Mouse (Mus musculus) heart, postnatal 0 days (tissue): ENCODE measurements at regions not wholly inside any gene's neighbourhood (a gene's known extent, or its start where the extent isn't known, plus 50 kb on each side); places are given as distances from the start of the nearest gene placed in this dataset.

ENCODE experiments used
- CTCF ChIP-seq: IDR thresholded peaks from 2 replicates; pipeline ENCODE4 v1.5.1; 2016; ENCODE audit warnings: antibody characterized with exemption, control low read depth, low read depth
- EP300 ChIP-seq: IDR thresholded peaks from 2 replicates; pipeline ENCODE4 v1.6.1; 2016; ENCODE audit warnings: antibody characterized with exemption, low read depth

DNA sequence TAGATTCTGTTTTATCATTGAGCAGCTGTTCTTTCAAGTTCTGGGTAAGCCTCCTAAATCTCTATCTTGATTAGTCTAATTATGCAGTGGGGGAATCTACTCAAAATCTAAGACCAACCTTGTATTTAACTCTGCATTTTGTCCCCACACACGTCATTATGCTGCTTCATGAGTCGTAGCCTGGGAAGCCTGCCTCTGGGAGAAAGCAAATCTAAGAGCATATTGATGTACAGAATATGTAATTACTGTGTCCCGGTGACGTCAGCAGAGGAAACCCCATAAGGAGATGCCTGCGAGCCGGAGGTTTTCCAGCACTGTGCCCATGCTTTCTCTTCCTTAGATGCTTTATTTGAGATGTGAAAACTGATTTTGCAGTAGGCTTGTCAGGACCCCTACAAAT, 161.7 kb downstream of the Rps29 start:
- no peak for TF ChIP-seq CTCF
- TF ChIP-seq EP300 = no peak
